Mouse (Mus musculus) embryonic fibroblast, embryonic 13.5 days (primary cell): ENCODE results near the gene Fam104a. TPM values are rescaled to one million over a fixed set of nuclear protein-coding genes. Genes with fewer than 3 reads are reported as not detected.

ENCODE experiments used
- H3K27ac ChIP-seq: 2 replicates; pipeline ENCODE4 v1.5.1; 2012; ENCODE audit warnings: low read length, control low read depth, inconsistent platforms; ENCODE audit not compliant: insufficient read depth
- H3K4me1 ChIP-seq: 2 replicates; pipeline ENCODE4 v1.6.1; 2011; ENCODE audit warnings: low read length; ENCODE audit not compliant: control insufficient read depth, insufficient read depth
- H3K4me3 ChIP-seq: 2 replicates; pipeline ENCODE4 v1.5.1; 2011; ENCODE audit warnings: mild to moderate bottlenecking, control low read depth, low read length; ENCODE audit not compliant: insufficient read depth
- CTCF ChIP-seq: IDR thresholded peaks from 2 replicates; pipeline ENCODE4 v1.5.1; 2011; ENCODE audit warnings: mild to moderate bottlenecking, control low read depth, low read length, moderate library complexity, borderline replicate concordance; ENCODE audit not compliant: insufficient read depth
- POLR2A ChIP-seq: IDR thresholded peaks from 2 replicates; pipeline ENCODE4 v1.6.1; 2011; ENCODE audit warnings: low read depth, mild to moderate bottlenecking, control low read depth, low read length, moderate library complexity
- polyA plus RNA-seq: library from polyadenylated mRNA; stranded (reverse); fragments of >200 nt; gene quantifications from 2 replicates; pipeline ENCODE4 v1.2.4, GENCODE M21; 2011; ENCODE audit warnings: low read depth; ENCODE audit not compliant: missing spikeins, insufficient read length

Fam104a gene
- polyA plus RNA-seq, 1 experiment, result 26.0 TPM

DNA sequence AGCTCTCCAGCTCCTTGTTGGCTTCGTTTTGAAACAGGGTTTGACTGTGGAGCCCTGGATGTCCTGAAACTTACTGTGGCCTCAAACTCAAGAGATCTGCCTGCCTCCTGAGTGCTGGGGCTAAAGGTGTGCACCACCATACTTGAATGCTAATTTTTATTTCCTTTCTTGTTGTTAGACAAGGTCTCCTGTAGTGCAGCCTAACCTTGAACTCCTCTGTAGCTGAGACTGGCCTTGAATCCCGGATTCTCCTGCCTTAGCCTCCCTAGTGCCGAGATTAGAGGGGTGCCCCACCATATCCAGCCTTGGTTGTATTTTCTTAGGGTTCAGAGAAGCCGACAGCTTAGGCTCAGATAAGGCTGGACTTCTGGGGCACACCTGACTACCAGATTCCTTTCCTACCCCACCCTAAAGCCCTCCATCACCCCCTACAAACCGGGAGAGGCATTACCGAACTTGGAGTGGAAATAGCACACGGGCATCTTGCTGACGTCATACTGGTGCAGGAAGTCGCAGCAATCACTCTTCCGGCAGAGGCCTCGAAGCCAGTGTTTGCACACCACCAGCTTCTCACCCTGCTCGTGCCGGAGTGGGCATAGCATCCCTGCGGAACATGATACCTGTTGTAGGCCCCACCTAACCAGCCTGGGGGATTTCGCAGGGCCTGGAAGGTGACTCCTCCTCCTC, 22.2 kb upstream of the Fam104a start:
- no peak for TF ChIP-seq POLR2A
- H3K4me1 ChIP-seq, result no peaks in the 10 kb centered on the region
- no peak overlapping the region for H3K27ac ChIP-seq
- H3K4me3 ChIP-seq, result no peak overlapping the region

DNA sequence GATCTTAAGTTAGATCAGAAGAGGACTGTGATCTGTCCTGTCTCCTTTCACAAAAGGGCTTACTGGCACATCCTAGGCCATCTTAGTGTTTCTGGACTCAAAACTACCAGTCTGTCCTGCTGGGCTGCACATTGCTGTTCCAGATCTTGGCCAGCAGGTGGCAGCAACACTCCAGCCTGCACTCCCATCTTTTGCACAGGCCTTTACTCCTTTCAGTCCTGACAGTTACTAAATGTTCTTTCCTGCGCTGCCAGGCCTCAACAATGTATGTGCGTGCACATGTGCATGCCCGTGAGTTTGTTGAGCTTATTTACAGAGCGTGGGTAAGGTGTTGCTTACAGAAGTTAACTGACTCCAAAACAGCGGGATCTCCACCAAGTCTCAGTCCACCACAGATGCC, 19.8 kb upstream of the Fam104a start:
- H3K4me3 ChIP-seq, result no peak overlapping the region
- no peak overlapping the region for H3K27ac ChIP-seq
- TF ChIP-seq CTCF (peak; percentile 98), POLR2A (no peak)
- no peaks in the 10 kb centered on the region for H3K4me1 ChIP-seq

DNA sequence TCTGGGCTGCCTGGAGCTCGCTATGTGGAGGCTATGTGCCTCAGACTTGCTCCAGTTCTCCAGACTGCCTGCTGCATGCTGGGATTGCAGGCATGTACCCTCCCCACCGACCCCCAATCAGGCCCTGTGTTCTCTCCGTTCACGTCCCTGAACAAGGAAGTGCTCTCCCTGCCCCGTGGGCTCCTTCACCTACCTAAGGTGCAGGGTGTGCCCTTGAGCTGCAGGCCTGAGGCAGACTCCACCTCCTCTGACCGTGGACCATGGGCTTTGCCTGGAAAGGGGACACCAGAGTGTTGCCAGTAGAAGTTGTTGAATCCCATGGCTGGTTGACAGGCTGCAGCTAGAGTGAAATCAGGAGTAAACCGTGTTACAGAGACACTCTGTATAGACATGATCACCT, 15.7 kb upstream of the Fam104a start:
- TF ChIP-seq CTCF, result no peak
- TF ChIP-seq POLR2A, result no peak

DNA sequence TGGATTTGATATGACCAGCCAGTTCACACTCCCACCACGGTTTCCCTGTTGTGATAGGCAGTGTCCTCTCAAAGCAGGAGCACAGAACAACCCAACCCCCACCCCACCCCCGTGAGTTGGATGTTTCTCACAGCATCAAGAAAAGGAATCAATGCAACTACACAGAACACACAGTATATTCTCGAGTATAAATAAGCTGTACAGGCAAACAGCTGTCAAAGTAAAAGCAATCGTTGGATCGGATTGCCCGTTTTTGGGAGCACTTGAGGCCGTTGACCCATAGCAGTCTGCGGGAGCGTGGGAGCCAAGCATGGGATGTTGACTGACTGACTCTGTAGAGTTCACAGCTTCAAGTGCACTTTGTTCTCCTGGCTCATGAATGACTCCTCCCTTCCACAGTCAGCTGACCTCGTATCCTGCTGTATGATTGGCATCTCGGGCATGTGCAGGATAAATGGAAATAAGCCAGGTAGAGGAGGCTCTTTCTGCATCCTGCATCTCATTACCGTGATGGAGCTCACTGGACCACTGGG, 14.1 kb upstream of the Fam104a start:
- TF ChIP-seq CTCF (no peak), POLR2A (no peak)
- H3K4me1 ChIP-seq, result no peaks in the 10 kb centered on the region
- H3K4me3 ChIP-seq, result no peak overlapping the region
- no peak overlapping the region for H3K27ac ChIP-seq

More for the DNA sequence above, 15.7 kb upstream of the Fam104a start:
- Histone ChIP-seq H3K27ac (no peak overlapping the region), H3K4me1 (no peaks in the 10 kb centered on the region), H3K4me3 (no peak overlapping the region)

DNA sequence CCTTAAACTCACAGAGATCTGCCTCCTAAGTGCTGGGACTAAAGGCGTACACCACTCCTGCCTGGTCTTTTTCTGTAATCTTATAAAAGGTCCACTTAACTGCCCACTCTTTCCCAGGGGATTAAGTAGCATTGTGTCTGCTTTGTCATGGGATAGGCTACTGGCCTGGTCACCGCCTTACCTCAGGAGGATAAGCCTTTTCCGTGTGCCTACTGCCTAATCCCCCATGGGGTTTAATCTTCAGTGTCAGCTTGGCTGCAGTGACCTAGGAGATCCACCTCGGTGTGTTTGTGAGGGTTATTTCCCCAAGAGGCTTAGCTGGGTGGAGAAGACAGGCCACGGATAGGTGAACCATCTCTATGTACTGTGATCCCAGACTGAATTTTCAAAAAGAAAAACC, 13.6 kb upstream of the Fam104a start:
- no peak overlapping the region for H3K4me3 ChIP-seq
- H3K4me1 ChIP-seq, result no peaks in the 10 kb centered on the region
- TF ChIP-seq POLR2A (no peak), CTCF (no peak)
- H3K27ac ChIP-seq, result no peak overlapping the region

DNA sequence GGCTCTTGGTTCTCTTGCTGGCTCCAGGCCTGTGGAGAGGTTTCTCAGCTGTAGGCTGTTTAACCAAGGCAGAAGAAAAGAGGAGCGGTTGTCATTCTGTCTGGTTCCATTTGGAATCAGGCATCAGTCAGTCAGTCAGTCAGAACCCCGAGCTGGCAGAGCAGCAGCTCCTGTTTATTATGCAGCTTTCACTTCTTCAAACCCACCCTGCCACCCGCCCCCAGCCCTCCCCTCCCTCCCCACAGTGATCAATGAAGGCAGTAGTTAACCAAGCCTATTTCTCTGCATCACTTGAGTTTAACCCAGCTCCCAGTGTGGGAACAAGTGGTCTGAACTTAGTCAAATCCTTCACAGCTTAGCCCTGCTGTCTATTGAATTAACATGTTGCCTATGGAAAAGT, 7.9 kb upstream of the Fam104a start:
- no peak overlapping the region for H3K4me3 ChIP-seq
- no peaks in the 10 kb centered on the region for H3K4me1 ChIP-seq
- H3K27ac ChIP-seq, result no peak overlapping the region
- TF ChIP-seq CTCF (no peak), POLR2A (no peak)

DNA sequence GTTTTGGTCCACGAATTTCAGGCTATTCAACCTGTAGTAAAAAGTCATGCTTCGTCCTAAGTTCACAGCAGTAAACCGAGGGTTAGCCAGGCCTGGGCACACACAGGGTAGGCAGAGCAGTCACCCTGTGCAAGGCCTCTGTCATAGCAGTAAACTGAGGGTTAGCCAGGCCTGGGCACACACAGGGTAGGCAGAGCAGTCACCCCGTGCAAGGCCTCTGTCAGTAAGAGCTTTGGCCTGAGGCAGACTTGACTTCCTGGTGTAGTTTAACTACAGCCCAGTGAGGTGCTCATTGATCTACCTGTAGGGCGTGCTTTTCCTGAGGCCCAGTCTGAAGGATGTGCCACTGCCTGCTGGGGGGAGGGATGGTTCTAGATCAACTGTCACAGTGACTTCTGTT, 7.4 kb upstream of the Fam104a start:
- TF ChIP-seq POLR2A, result no peak
- no peak for TF ChIP-seq CTCF
- H3K4me1 ChIP-seq, result no peaks in the 10 kb centered on the region
- no peak overlapping the region for H3K27ac ChIP-seq
- no peak overlapping the region for H3K4me3 ChIP-seq

DNA sequence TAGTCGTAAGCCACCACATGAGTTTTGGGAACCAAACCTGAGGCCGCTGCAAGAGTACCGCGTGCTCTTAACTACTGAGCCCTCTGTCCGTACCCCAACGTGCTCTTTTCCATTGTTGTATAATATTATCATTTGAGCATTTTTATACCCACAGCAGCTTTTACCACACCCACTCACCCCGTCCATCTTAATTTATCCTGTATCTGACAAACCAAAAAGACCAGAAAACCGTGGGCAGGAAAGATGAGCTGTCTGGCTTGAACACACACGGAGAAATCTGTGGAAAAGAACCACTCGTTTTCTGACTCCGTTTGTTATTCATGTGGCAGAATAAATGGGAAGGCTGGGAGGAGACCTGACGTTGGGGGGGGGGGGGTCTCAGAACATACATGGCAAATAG, 6.6 kb upstream of the Fam104a start:
- TF ChIP-seq CTCF, result no peak
- no peak for TF ChIP-seq POLR2A
- 0 out of 2 replicates have a peak, but pooled peaks cover 2% of the 10 kb centered on the region for H3K4me1 ChIP-seq
- no peak overlapping the region for H3K27ac ChIP-seq
- no peak overlapping the region for H3K4me3 ChIP-seq

DNA sequence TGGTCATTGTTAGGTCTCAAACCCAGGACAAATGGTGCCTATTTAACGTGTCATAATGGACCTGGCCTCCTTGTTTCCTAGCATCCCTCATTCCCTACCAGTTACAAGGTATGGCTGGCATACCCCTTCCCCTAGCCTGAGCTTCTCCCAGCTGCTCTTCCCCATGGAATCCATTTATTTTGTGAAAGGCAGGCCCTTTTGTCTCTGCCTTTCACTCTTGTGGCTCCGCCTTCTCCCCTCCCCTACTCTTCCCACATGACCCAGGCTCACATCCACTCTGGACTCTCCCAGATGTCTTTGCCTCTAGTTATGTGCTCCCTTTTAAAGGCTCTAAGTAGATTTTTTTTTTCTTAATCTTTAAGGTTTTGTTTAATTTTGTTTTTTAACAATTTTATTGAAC, 3.1 kb upstream of the Fam104a start:
- no peak overlapping the region for H3K27ac ChIP-seq
- TF ChIP-seq POLR2A (no peak), CTCF (no peak)
- H3K4me3 ChIP-seq, result no peak overlapping the region
- 0 out of 2 replicates have a peak, but pooled peaks cover 2% of the 10 kb centered on the region for H3K4me1 ChIP-seq

DNA sequence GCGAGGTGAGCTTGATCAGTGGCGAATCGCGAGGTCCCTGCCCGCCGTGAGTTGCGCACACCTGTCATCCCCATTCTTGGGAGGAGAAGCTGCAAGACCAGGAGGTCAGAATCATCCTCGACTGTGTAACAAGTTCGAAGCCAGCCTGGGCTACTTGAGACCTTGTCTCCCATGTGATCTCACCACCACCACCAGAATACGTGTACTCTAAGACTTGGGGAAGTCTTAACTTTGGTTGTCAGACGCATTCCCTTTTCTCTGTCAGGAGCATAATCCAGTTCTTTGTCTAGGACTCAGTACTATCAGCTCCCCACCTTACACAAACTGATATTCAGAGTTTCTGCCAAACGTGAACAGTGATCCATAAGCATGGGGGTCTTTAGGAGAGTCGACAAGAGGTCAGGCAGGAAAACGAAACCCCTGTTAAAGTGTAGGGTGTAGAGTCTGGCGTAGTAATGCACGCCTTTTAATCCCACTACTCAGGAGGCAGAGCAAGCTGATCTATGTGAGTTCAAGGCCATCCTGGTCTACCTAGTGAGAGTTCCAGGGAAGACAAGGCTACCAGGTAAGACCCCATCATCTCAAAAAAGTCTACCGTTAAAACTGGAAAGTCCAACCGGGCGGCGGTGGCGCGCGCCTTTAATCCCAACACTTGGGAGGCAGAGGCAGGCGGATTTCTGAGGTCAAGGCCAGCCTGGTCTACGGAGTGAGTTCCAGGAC, 912 bp upstream of the Fam104a start:
- Histone ChIP-seq H3K4me1 (peaks cover 5% of the 10 kb centered on the region; the same call in 1 of the 2 replicates), H3K27ac (no peak overlapping the region), H3K4me3 (peak overlapping the region; percentile 72)
- TF ChIP-seq POLR2A (no peak; the same call in 1 of the 2 replicates), CTCF (no peak)
